Mouse (Mus musculus): Measurements from ENCODE around the gene Gm3336. TPM values are rescaled to one million over a fixed set of nuclear protein-coding genes. Genes with fewer than 3 reads are reported as not detected.

Gene Gm3336
- polyA plus RNA-seq, 1 experiment, result 73.6 TPM

DNA sequence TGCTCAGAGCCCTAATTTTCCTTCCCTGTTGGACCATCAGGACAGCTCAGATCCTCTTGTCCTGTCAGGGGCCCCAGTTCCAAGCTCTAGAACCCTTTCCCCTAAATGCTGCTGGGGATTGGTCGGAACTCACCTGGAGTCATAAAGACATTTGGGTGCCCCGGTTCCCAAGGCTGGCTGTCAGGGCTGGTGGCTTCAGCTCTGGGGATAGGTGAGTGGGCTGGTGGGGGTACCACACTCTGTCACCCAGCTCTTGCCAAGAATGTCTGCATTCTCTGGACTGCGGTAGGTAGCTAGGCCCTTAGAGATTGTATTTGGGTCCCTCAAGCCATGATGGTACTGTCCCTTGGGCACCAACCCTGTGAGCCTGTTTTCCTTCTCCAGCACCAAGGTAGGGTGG lies 15.1 kb upstream of the Gm3336 start, which contains the start of gene Iqcn:
TSS of gene Iqcn (plus strand) at position 171 of the 400 bp plus-strand sequence.
- Histone ChIP-seq H3K4me3 (ENCODE audit: low read depth, low read length) (no peak within 1 kb of the TSS), H3K27ac (ENCODE audit: insufficient read depth, low read depth, low read length) (0 out of 2 replicates have a peak within 1 kb of the TSS, but pooled peaks have one; percentile 1), H3K27me3 (ENCODE audit: control insufficient read depth, insufficient read depth, low read length) (no peaks in the 10 kb centered on the region), H3K36me3 (ENCODE audit: control insufficient read depth, insufficient read depth, low read length) (peaks cover 9% of the 10 kb centered on the region), H3K4me1 (ENCODE audit: control insufficient read depth, insufficient read depth, insufficient read length, low read length) (peaks cover 9% of the 10 kb centered on the region)
- TF ChIP-seq POLR2A (IDR thresholded peaks at IDR 0.05; ENCODE audit: low read depth, low read length), result no peak
- TF ChIP-seq CTCF (IDR thresholded peaks at IDR 0.05; ENCODE audit: extremely low read depth, insufficient read length, insufficient replicate concordance, low read depth, low read length), result no peak
- 92% methylated on average over 3 of the region's 3 CpGs for WGBS

DNA sequence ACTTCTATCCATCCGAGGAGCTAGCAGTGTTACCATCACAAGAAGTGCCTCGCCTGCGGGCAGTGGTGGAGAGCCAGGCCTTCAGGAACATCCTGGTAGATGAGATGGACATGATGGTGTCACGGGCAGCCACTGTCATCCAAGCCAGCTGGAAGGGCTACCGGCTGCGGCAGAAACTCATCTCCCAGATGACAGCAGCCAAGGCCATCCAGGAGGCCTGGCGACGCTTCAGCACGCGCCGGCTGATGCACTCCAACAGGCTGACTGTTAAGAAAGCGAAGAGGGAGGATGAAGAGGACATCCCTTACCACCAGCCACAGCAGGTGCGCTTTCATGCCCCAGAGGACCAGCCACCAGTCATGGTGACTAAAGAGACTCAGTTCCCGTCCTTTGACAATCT lies 10.1 kb upstream of the Gm3336 start:
- H3K4me3 ChIP-seq (ENCODE audit: low read depth, low read length), result no peak overlapping the region
- no peaks in the 10 kb centered on the region for H3K27me3 ChIP-seq (ENCODE audit: control insufficient read depth, insufficient read depth, low read length)
- WGBS, result 91% methylated on average over 14 of the region's 14 CpGs
- no peaks in the 10 kb centered on the region for H3K4me1 ChIP-seq (ENCODE audit: control insufficient read depth, insufficient read depth, insufficient read length, low read length)
- TF ChIP-seq CTCF (IDR thresholded peaks at IDR 0.05; ENCODE audit: extremely low read depth, insufficient read length, insufficient replicate concordance, low read depth, low read length) (no peak), POLR2A (IDR thresholded peaks at IDR 0.05; ENCODE audit: low read depth, low read length) (no peak)
- no peak overlapping the region for H3K27ac ChIP-seq (ENCODE audit: insufficient read depth, low read depth, low read length)
- no peaks in the 10 kb centered on the region for H3K36me3 ChIP-seq (ENCODE audit: control insufficient read depth, insufficient read depth, low read length)

DNA sequence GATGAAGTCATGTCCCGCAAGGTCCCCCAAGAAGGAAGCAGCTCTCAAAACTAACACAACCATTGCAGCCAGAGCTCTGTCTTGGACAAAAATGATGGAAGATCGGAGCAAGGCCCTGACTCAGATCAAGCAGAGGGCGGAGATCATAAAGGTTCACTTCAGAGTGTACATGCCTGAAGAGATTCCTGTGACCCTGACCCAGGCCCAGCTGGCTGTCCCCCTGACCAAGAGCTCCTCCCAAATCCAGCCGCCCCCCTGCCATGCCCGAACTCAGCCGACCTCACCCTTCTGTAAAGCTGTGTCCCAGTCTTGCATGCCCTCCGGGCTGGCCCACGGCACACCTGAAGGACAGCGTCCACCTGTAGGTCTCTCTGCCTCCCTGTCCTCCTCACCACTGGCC lies 8.5 kb upstream of the Gm3336 start:
- H3K27me3 ChIP-seq (ENCODE audit: control insufficient read depth, insufficient read depth, low read length), result no peaks in the 10 kb centered on the region
- H3K4me1 ChIP-seq (ENCODE audit: control insufficient read depth, insufficient read depth, insufficient read length, low read length), result no peaks in the 10 kb centered on the region
- no peak overlapping the region for H3K4me3 ChIP-seq (ENCODE audit: low read depth, low read length)
- 89% methylated on average over 9 of the region's 9 CpGs for WGBS
- TF ChIP-seq POLR2A (IDR thresholded peaks at IDR 0.05; ENCODE audit: low read depth, low read length) (no peak), CTCF (IDR thresholded peaks at IDR 0.05; ENCODE audit: extremely low read depth, insufficient read length, insufficient replicate concordance, low read depth, low read length) (no peak)
- H3K27ac ChIP-seq (ENCODE audit: insufficient read depth, low read depth, low read length), result no peak overlapping the region
- H3K36me3 ChIP-seq (ENCODE audit: control insufficient read depth, insufficient read depth, low read length), result no peaks in the 10 kb centered on the region

DNA sequence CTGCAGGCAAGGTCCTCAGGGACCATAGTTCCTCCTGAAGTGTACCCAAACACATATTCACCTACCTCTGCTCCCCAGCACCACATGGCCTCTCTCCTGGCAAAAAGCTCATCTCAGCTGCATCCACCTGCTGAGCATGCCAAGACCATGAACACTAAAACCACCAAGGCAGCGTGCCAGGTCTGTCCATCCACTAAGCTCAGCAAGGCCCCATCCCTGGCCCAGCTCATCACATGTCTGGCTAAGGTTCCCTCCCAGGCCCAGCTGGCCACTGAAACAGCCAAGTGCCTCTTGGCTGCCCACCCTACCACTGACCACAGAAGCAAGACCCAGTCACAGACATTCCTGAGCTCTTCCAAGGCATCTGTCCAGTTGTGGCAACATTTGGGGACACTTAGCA lies 8.0 kb upstream of the Gm3336 start:
- 87% methylated on average over 1 of the region's 1 CpGs for WGBS
- Histone ChIP-seq H3K4me3 (ENCODE audit: low read depth, low read length) (no peak overlapping the region), H3K36me3 (ENCODE audit: control insufficient read depth, insufficient read depth, low read length) (no peaks in the 10 kb centered on the region), H3K27ac (ENCODE audit: insufficient read depth, low read depth, low read length) (no peak overlapping the region), H3K27me3 (ENCODE audit: control insufficient read depth, insufficient read depth, low read length) (no peaks in the 10 kb centered on the region), H3K4me1 (ENCODE audit: control insufficient read depth, insufficient read depth, insufficient read length, low read length) (no peaks in the 10 kb centered on the region)
- TF ChIP-seq CTCF (IDR thresholded peaks at IDR 0.05; ENCODE audit: extremely low read depth, insufficient read length, insufficient replicate concordance, low read depth, low read length) (no peak), POLR2A (IDR thresholded peaks at IDR 0.05; ENCODE audit: low read depth, low read length) (no peak)

DNA sequence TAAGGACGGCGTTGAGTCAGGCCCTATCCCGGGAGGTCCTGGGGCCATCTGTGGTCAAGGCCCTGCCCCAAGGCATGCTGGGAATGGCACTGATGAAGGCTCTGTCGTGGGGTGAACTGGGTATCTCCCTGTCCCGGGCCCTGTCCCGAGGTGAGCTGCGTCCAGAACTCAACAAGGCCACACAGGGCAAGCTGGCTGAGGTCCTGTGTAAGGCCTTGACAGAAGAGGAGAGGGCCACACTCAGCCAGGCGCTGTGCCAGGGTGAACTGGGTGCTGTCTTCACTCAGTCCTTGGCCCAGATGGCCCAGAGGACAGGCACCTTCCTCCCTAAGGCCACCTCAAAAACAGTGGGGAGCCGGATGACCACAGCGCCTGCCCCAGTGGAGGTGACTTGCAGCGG lies 7.3 kb upstream of the Gm3336 start:
- no peaks in the 10 kb centered on the region for H3K27me3 ChIP-seq (ENCODE audit: control insufficient read depth, insufficient read depth, low read length)
- no peak overlapping the region for H3K4me3 ChIP-seq (ENCODE audit: low read depth, low read length)
- no peak overlapping the region for H3K27ac ChIP-seq (ENCODE audit: insufficient read depth, low read depth, low read length)
- H3K36me3 ChIP-seq (ENCODE audit: control insufficient read depth, insufficient read depth, low read length), result no peaks in the 10 kb centered on the region
- no peaks in the 10 kb centered on the region for H3K4me1 ChIP-seq (ENCODE audit: control insufficient read depth, insufficient read depth, insufficient read length, low read length)
- 85% methylated on average over 11 of the region's 11 CpGs for WGBS
- no peak for TF ChIP-seq CTCF (IDR thresholded peaks at IDR 0.05; ENCODE audit: extremely low read depth, insufficient read length, insufficient replicate concordance, low read depth, low read length)
- no peak for TF ChIP-seq POLR2A (IDR thresholded peaks at IDR 0.05; ENCODE audit: low read depth, low read length)

DNA sequence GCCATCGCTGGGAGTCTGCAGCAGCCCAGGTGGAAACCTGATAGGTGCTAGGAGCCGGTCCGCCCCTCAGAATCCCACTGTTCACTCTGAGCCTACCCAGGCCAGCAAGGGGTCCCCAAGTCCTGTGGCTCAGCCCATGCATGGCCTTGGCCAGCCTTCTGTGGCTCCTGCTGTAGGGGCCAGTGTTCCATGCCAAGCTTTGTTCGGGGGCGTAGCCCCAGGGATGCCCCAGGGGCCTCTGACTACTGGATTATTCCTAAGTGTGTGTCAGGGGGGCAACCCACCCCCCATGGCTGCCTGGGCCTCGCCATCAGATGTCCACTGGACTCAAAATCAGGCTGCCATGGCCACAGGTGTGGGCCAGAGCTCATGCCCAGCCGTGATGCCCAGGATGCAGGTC lies 4.4 kb upstream of the Gm3336 start:
- TF ChIP-seq POLR2A (IDR thresholded peaks at IDR 0.05; ENCODE audit: low read depth, low read length) (no peak), CTCF (IDR thresholded peaks at IDR 0.05; ENCODE audit: extremely low read depth, insufficient read length, insufficient replicate concordance, low read depth, low read length) (no peak)
- WGBS, result 80% methylated on average over 7 of the region's 7 CpGs
- Histone ChIP-seq H3K27me3 (ENCODE audit: control insufficient read depth, insufficient read depth, low read length) (no peaks in the 10 kb centered on the region), H3K27ac (ENCODE audit: insufficient read depth, low read depth, low read length) (no peak overlapping the region), H3K4me1 (ENCODE audit: control insufficient read depth, insufficient read depth, insufficient read length, low read length) (peaks cover 2% of the 10 kb centered on the region; the same call in 1 of the 2 replicates), H3K36me3 (ENCODE audit: control insufficient read depth, insufficient read depth, low read length) (no peaks in the 10 kb centered on the region), H3K4me3 (ENCODE audit: low read depth, low read length) (no peak overlapping the region)

DNA sequence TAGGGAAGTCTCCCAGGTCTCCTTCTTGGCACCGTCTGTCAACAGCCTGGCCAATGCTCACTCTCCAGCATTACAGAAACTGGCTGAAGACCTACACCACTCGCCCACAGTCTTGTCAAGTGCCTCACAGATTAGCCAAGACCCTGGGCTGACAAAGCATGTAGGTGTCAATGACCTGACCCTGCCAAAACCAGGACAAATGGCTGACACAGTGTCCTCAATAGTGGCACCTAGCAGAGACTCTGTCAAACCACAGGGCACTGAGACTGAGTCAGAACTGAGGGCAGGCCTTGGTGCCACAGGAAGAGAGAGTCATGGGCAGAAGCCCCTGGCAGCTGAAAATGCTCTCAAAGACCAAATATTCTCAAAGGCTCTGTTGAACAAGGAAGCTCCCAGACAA lies 3.3 kb upstream of the Gm3336 start:
- TF ChIP-seq CTCF (IDR thresholded peaks at IDR 0.05; ENCODE audit: extremely low read depth, insufficient read length, insufficient replicate concordance, low read depth, low read length), result no peak
- TF ChIP-seq POLR2A (IDR thresholded peaks at IDR 0.05; ENCODE audit: low read depth, low read length), result no peak
- H3K27me3 ChIP-seq (ENCODE audit: control insufficient read depth, insufficient read depth, low read length), result no peaks in the 10 kb centered on the region
- no peak overlapping the region for H3K27ac ChIP-seq (ENCODE audit: insufficient read depth, low read depth, low read length)
- H3K36me3 ChIP-seq (ENCODE audit: control insufficient read depth, insufficient read depth, low read length), result no peaks in the 10 kb centered on the region
- H3K4me3 ChIP-seq (ENCODE audit: low read depth, low read length), result no peak overlapping the region
- H3K4me1 ChIP-seq (ENCODE audit: control insufficient read depth, insufficient read depth, insufficient read length, low read length), result peaks cover 5% of the 10 kb centered on the region
- 74% methylated on average over 2 of the region's 2 CpGs for WGBS

Measured in small intestine, adult 2 months (tissue).